Mouse (Mus musculus) CH12F3 (cell line): Measurements from ENCODE around the gene Igsf11.
"Not testable (repeated sequence)": the region's sequence is repeated elsewhere in the genome, so short reads cannot be mapped to it uniquely, and the experiment has no call there.

Experiments
- in situ Hi-C: fragments of 300-500 bp; cut with MboI; formaldehyde crosslinking; loops from 2 replicates; pipeline ENCODE4 v1.14.3; 2020; ENCODE audit warnings: low sequenced_read_pairs

Igsf11 gene

DNA sequence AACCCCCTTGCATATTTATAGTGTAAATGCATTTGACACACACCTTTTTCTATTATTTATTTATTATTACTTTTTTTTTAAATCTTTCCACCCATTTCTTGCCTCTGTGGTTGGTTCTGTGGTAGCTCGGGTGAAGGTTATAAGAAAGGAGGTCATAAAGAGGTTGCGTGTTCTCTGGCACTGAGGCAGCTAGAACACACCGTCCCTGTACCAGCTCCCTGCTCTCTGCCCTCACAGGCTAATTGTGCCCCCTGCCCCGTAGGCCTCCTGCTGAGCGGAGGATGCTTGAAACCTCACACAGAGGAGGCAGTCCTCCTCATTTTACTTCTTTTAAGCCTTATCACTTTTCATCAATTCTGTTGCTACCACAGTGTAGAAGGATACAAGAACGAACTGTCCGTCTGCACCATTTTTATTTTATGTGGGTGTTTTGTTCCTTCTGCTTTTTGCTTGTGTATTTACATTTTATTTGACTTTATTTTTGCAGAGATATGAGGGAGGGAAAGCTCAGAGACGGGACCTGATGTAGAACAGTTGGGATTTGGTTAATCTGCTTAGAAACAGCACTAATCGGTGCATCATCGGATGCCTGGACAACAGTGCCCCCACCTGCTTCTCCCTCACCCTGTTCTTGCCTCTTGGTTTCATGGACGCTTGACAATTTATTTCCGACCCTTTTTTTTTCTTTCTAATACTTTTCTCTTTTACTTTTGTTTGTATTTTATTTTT, 90.2 kb downstream of the Igsf11 start:
- in situ Hi-C loops: no loop called here

DNA sequence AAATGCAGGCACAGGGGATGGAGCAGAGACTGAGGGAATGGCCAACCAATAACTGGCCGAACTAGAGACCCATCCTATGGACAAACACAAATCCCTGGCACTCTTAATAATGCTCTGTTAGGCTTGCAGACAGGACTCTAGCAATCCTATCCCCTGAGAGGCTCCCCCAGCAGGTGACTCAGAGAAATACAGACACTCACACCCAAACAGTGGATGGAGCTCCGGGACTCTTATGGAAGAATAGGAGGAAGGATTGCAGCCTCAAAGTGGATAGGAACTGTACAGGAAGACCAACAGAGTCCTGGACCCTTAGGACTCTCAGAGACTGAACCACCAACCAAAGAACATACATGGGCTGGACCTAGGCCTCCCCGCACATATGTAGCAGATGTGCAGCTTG, 91.4 kb downstream of the Igsf11 start:
- in situ Hi-C loops: not testable (repeated sequence)

DNA sequence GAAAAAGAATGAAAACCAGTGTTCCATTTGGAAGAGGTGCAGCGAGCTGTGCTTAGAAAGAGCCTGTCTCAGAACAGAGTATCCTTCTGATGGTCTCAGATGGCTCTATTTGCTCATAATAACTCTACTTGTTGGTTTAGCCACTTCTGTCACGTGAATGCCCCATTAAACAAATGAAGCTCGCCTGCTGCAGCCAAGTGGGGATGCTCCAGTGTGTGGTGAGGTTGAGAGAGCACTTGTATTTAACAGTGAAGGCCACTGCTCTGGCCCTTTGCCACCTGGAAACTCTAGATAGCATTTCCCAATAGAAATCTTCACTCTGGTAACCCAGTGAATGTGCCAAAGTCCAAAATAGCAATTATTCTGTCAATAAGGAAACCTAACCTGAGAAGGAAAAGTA, 92.9 kb downstream of the Igsf11 start:
- in situ Hi-C loops: no loop called here

DNA sequence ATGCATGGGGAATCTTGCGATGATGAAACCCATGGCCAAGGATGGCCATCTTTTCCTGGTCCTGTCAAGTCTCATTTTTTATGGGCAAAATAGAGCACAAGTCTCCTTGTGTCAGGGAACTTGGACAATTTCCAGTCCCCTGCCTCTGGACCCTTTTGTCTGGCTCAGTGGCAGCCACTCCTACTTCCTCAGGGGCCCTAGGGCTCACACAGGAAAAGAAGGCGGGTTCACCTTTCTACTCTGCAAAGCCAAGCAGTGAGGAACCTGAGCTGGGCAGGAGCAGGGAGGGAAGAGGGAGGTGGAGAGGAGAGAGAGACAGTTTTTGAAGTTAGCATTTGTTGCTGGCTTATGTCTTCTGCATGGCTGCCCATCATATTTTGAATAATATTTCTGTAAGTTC, 93.9 kb downstream of the Igsf11 start:
- in situ Hi-C loops: no loop called here

DNA sequence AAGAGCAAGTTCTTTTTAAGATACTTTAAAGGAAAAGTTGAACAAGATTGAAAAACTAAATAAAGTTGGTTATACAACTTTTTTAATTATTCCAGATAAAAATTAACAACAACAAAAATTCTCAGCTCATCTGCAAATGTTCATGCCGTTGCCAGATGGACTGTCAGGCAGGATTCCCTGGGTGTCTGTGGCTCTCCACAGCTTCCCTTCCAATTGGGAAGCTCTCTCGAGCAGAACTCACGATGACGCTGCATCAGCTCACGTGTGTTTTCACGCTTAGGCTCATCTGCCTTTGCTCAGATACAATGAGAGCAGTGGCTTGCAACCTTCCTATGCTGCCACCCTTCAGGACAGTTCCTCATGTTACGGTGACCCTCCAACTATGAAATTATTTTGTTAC, 101.2 kb downstream of the Igsf11 start:
- in situ Hi-C loops: no loop called here

DNA sequence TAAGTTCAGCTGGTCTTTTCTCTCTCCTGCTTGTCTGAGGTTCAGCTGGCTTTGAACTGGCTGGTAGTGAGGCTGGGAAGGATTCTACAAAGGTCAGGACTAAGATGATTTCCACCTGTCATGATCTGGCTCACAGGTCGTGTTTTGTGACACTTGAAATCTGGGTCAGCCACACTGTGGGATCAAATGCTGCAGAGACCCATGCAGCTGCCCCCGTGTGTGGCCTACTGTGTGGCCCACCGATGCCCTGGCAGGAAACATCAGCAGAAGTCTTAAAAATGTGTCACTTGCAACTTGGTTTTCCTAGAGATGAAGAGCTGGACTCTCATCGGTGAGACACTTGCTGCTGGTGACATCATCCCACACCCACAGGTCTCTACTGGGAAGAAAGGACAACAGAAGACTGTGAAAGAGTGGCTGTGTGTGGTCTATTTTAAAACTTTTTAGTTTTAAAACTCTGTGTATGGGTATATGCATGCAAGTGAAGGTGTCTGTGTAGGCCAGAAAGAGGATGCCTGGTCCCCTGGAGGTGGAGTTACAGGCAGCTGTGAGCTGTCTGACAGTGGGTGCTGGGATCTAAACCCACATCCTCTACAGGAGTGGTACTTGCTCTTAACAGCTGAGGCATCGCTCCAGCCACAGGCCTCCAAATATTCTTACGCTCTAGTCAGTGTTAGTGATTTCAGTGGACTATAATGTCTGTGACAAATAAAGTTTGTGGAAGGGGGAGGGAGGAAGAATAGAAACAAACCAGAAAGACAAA, 106.2 kb downstream of the Igsf11 start:
- in situ Hi-C loops: no loop called here

DNA sequence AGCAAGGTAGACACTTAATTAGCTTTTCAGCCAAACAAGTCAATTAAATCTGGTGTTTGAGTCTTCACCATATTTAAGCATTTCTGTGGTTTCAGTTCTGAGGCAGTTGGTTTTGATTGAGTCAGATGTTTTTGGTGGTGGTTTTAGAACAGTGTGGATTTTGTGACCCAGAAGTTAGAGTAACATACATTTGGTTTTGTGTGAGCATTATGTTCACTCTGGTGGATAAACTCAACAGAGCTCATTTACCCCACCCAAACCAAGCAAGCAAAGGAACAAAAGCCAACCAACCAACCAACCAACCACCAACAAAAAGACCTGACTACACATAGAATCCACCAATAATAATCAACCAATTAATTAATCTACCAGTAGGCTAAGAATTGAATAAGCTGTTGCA, 106.8 kb downstream of the Igsf11 start:
- in situ Hi-C loops: no loop called here

DNA sequence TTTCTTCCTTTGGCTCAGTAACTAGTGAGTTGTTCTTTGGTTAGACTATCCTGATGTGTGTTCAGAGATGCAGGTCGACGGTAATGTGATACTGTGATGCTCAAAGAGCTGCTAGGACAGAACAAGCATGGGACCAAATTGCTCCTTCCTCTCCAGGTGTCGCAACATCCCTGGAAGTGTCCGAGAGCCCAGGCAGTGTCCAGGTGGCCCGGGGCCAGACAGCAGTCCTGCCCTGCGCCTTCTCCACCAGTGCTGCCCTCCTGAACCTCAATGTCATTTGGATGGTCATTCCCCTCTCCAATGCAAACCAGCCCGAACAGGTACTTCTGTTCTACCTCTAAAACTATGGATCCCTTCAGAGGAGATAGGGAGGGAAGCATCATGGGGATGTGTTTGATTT, 114.5 kb downstream of the Igsf11 start:
- in situ Hi-C loops: no loop called here

DNA sequence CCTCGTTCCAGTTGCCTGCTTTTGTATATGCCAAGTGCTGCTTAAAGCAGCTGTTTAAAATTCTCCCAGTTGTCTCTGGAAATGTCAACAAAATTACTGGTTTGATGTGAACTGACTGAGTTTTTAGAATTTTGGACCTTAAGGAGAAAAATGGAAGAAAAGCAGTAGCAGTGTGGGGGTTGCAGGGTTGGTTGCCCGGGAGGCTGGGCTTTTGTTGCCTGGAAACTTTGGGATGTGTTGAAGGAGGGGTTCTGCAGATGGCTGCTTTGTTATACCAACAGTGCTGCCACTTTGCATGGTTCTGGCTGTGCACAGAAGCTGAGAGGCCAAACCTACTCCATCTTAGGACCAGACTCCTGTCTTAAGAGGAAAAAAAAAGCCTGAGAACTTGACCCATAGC, 127.0 kb downstream of the Igsf11 start:
- in situ Hi-C loops: no loop called here

DNA sequence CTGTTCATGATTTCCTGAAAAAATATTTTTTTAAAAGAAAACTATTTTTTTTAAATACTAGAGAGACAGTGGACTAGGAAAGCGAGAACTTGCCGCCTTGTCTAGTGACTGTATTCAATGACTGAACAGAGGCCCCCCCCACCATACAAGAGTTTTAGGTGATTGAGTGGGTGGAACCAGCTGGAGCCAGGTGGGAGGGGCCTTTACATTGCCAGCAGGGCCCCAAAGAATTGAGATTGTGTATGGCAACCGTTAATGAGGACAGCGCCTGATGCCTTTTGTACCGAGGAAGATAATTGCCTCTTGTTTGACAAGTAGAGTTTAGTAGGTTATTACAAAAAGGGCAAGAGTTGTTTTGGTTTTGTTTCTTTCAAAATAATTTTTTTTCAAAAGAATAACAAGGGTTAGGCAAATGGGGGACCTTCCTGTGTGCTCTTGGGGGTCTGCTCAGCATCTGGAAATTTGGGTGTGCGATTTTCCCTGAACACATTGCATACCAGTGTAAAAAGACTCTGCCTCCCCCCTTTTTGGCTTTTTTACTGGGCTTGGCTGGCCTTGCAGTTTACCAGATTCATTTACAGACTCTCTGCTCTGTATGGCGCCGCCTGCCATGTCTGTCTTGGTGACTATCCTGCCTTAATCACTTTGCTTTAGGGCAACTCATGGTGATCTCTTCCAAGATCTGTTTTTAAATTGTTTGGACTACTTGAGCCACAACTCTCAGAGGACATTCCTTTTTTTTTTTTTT, 133.7 kb downstream of the Igsf11 start:
- in situ Hi-C loops: no loop called here

DNA sequence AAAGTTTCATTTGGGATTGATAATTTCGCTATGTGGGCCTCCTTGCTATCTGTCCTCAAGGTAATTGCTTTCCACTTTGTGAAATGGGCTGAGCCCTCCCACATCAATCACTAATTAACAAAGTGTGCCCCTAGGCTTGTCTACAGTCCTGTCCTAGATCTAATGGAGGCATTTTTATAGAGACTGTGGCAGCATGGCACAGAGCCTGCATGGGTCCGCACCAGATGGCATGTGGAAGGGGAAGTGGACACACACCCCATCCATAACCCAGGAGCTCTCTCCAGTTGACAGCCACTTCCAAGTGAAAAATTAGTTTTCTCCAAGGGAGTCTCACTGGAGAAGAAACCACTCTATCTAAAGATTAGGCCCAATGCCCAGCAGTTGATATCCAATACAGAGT, 138.9 kb downstream of the Igsf11 start:
- in situ Hi-C loops: no loop called here

DNA sequence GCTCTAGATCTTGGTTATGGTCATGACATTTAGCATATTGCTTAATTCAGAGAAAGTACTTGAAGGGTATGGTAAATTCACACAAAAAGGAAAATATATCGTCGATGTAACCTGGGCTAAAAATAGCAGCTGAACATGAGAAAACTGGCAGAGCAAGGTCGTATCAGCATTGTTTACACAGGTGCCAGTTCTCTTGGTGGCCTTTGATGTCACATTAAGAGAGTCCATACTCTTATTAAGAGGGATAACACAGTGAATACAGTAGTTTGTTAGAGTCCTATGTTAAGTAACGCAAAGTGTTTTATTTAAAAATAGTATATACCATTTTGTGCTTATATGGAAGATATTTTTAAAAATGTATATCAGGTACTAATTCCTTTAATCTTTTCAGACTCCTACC, 144.8 kb downstream of the Igsf11 start:
- in situ Hi-C loops: no loop called here

DNA sequence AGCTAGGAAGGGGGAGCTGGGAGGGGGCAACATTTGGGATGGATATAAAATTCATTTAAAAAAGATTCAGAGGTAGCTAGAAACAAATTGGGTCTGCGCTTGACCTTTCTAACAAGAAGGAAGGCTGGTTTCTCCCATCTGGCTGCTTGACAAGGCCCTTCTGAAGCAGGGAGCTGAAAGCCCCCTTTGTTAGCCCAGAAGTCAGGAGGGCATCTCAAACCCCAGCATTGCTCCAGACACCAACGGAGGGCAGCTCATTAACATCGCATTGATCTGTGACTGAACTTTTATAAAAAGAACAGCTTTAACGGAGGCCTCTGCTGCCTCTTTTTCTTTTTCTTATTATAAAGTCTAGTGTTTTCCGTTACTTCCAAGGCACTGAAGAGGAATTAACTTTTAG, 151.9 kb downstream of the Igsf11 start:
- in situ Hi-C loops: no loop called here

DNA sequence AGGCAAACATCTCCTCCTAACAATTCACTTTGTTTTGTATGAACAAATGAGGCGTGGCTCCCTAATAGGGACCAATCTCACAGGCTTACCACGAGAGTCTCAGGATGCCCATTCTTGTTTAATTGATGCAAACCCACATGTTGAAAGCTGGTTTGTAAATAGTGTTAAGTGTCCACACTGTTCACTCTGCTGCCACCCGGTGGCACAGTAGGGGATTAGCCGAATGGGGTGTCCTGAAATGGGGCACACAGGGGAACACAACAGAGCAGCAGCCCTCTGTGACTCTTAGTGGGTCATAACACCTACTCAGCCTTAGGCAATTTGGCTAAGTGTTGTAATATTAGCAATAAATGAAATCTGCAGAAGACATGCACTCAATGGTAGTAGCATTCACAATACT, 156.4 kb downstream of the Igsf11 start:
- in situ Hi-C loops: no loop called here

DNA sequence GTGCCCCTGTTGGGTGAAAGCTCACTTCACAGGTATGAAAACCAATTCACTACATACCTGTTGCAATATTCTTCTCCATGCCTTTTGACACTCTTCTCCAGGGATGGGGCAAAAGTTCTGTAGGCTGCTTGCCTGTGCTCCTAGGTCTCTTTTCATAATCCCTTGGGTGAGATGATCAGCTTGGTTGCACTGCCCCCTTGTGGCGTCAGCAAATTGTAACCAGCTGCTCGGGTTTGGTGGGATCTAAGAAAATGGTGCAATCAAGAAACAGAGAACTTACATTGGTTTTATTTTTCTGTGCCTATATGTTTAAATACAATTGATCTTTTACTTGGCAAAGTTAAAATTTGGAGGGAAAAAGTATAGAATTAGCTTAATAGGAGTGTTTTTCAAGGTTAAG, 160.5 kb downstream of the Igsf11 start:
- in situ Hi-C loops: no loop called here

DNA sequence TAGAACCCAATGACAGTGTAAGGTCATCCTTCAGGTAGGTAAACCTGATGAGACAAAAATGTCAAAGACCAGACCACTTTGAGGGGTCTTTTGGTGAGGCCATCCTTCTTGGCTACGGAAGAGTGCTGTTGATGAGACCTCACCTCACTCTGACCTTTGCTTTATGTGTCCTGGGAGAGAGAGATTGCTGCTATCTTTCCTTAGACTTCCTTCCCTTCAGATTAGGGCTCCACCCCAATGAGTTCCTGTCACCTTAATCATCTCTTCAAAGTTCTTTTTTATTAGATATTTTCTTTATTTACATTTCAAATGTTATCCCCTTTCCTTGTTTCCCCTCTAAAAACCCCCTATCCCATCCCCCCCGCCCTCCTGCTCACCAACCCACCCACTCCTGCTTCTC, 161.3 kb downstream of the Igsf11 start:
- in situ Hi-C loops: no loop called here

DNA sequence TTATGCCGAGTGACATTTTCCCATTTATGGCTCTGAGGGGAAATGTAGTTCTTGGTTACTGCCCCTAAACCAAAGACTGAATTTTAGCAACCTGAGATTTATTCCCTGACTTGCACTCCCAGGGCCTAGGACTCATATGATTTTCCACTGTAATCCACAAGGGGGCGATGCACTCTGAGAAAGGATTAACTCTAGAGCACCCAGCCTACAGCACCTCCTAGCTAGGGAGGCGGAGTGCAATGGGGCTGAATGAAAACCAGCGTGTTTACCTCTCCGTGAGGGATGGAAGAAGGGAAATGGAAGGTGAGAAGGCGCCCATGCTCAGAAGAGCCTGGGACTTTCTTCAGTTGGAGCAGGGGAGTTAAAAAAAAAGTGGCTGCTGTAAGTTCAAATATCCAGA, 163.6 kb downstream of the Igsf11 start:
- in situ Hi-C loops: no loop called here

DNA sequence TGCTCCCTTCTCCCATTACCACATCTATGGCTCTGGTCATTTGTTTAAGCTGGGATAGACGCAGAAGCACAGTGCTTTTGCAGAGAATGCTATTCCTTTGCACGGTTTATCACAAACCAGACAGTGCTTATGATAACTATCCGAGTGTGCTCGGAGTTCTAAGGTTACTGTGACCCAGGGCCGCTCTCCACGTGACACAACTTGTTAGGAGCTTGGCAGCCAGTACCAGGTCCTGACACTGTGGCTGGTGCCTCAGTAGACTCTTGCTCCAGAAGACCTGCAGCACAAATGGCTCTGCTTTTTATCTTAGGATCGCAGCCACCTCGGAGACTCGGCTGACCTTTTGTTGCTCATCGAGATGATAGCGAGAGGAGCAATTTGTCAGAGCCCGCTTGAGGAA, 164.5 kb downstream of the Igsf11 start:
- in situ Hi-C loops: no loop called here

DNA sequence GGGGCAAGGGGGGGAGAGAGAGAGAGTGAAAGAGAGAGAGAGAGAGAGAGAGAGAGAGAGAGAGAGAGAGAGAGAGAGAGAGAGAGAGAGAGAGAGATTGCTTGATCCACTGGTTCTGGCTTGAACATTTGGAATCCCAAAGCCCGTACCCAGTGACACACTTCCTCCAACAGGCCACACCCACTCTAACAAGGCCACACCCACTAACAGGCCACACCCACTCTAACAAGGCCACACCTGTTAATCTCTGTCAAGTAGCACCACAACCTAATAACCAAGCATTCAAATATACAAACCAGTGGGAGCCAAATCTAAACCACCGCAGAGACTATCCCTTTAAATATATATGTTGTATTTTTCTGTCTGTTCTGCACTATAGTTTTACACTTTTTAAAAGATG, 166.4 kb downstream of the Igsf11 start:
- in situ Hi-C loops: no loop called here

DNA sequence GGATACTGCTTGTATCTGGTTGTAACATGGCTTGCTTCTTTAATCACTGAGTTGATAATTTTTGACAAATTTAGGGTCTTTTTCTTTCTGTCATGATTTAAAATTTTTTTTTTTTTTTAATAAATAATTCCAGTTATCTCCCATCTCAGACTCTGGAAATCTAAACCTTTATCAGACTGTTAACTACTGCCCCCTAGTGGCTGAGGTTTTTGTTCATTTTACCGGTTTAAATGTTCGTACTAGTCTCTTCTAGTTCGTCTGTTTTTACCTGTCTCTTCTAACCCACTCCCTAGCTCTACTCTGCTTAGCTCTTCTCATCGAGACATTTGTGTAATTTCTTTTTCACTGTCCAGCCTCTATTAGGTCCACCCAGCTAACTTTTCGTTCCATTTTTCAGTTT, 170.1 kb downstream of the Igsf11 start:
- in situ Hi-C loops: no loop called here

DNA sequence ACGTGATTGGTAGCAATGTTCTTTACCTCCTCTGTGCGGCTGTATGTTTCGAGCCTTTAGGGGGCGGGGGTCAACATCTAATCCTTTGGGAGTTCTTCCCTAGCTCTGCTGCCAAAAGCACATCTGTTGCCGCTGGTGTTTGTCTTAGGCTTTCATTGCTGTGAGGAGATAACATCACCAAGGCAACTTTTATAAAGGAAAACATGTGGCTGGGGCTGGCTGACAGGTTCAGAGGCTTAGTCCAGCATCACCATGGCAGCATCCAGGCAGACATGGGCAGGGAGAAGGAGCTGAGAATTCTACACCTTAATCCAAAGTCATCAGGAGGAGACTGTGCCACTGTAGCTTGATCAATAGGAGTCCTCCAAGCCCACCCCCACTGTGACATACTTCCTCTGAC, 173.1 kb downstream of the Igsf11 start:
- in situ Hi-C loops: no loop called here

DNA sequence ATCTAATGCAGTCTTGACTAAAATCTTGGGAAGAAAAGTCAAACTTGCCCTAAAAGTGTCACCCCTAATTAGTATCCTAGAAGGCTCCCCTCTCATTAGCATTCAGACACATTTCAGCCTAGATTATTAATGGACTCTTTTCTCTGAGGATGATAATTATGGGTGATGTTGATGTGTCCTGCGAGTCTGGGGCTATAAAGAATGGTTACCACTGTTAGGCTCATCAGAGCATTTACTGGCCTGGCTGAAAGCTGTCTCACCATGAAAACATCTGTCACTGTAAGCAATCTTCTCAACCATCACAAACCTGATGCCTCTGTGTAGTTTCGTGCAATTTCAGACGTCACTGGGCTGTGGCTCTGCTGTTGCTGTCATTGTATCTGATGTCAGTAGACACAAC, 179.0 kb downstream of the Igsf11 start:
- in situ Hi-C loops: no loop called here
